Mouse (Mus musculus): ENCODE results near the gene Prss23.

DNA sequence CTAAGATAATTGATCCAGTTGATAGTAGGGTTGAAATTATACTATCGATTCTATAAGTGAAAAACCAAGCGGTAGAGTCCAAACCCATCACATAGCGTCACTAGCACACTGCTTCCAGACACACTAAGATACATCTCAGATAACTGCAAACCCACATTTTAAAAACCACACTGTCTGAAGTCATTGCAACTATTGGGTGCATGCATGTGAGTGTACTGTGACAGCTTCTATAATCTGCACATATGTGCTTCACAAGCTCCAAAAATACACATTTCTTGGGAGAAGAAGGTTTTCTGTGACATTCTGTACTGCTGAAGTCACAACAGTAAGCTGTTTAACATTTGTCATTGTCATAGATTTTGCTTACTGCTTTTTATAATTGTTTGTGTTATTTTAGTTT, 49.1 kb upstream of the Prss23 start:
- TF ChIP-seq CTCF (IDR thresholded peaks at IDR 0.05; ENCODE audit: low read depth, low read length) = no peak
- TF ChIP-seq POLR2A (IDR thresholded peaks at IDR 0.05; ENCODE audit: borderline replicate concordance, low read depth, low read length) = no peak
